Comparison of ENCODE assay signal across 9 mouse cellular contexts in the genomic region with DNA sequence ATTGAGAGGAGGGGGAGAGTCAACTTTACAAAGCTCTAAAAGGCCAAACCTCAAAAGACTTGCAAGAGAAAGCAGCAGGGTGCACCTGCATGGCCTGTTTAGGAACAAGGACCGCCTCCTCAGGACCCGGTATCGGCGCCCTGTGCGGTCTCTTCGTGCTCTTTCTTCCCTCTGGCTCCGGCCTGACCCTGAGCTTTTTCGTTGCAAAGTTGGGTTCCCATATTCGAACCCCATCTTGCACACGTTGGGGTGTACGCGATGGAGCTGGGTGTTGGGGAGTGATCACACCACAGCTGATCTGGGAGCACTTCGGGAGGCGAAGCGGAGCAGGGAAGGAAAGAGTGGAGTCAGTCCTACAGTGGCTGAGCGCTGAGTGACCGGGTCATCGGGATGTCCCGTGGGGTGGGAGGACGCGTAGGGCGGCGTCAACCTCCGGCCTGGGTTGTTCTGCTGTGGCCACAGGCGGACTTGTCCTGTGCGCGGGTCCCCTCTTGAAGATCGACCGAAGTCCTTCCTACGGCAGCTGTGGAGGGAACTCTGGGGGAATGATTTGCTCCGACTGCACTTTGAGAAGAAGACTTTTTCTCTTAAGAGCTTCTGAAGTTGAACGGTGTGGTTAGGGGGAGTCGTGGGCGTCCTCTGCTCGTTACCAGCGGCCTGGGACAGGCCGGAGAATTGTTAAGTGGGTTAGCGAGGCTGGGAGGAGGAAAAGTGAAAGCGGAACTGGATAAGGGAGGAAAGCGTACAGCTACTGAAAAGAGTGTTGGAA. TPM values are rescaled to one million over a fixed set of nuclear protein-coding genes. Genes with fewer than 3 reads are reported as not detected.
DNase-seq lines count a peak whose midpoint lies in the region; ATAC-seq and TF ChIP-seq lines count a peak whose summit lies in the region.
"Had no signal": no experiment of that assay in that cellular context is flagged by ENCODE, and none has a peak within 500 bp of the region (broad histone marks: within the 10 kb centered on the region; RNA-seq: fewer than 3 reads in every experiment).

No protein-coding gene starts in this region.

- H3K4me3 ChIP-seq in forebrain, embryonic 14.5 days (ENCODE audit: low read depth, low read length), result peak overlapping the region; percentile 36
- peak overlapping the region; percentile 58 for H3K4me3 ChIP-seq in limb, embryonic 10.5 days
- H3K4me3 ChIP-seq in small intestine, adult 2 months (ENCODE audit: low read depth, low read length), result peak overlapping the region; percentile 85

- peaks cover 25% of the 10 kb centered on the region for H3K4me1 ChIP-seq in forebrain, embryonic 14.5 days (ENCODE audit: control insufficient read depth, insufficient read depth, low read length)
- H3K4me1 ChIP-seq in limb, embryonic 10.5 days, result peaks cover 43% of the 10 kb centered on the region
- H3K4me1 ChIP-seq in small intestine, adult 2 months (ENCODE audit: control insufficient read depth, insufficient read depth, insufficient read length, low read length), result peaks cover 3% of the 10 kb centered on the region; the same call in 1 of the 2 replicates

- WGBS in forebrain, embryonic 14.5 days, result 1% methylated on average over 40 of the region's 40 CpGs
- WGBS in limb, embryonic 10.5 days, result under 1% methylated on average over 40 of the region's 40 CpGs
- WGBS in small intestine, adult 2 months, result under 1% methylated on average over 40 of the region's 40 CpGs

- H3K36me3 ChIP-seq in forebrain, embryonic 14.5 days (ENCODE audit: control insufficient read depth, insufficient read depth, low read length), result no peaks in the 10 kb centered on the region
- no peaks in the 10 kb centered on the region for H3K36me3 ChIP-seq in limb, embryonic 10.5 days
- no peaks in the 10 kb centered on the region for H3K36me3 ChIP-seq in small intestine, adult 2 months (ENCODE audit: control insufficient read depth, insufficient read depth, low read length)

- peak; percentile 54 for ATAC-seq in forebrain, embryonic 14.5 days
- ATAC-seq in megakaryocyte-erythroid progenitor cell, adult 5-6 weeks (replicated peaks; ENCODE audit: low FRiP score, low TSS enrichment, poor library complexity, severe bottlenecking), result peak; percentile 64

- no peak for TF ChIP-seq CTCF in small intestine, adult 2 months (IDR thresholded peaks at IDR 0.05; ENCODE audit: extremely low read depth, insufficient read length, insufficient replicate concordance, low read depth, low read length)

- peaks cover 12% of the 10 kb centered on the region; the same call in 1 of the 2 replicates for H3K27me3 ChIP-seq in forebrain, embryonic 14.5 days (replicated peaks; ENCODE audit: control insufficient read depth, insufficient read depth, low read length)
- H3K27me3 ChIP-seq in limb, embryonic 10.5 days (ENCODE audit: low read depth, poor library complexity, severe bottlenecking), result peaks cover 74% of the 10 kb centered on the region
- H3K27me3 ChIP-seq in small intestine, adult 2 months (ENCODE audit: control insufficient read depth, insufficient read depth, low read length), result no peaks in the 10 kb centered on the region

- H3K9me3 ChIP-seq in forebrain, embryonic 14.5 days (replicated peaks; ENCODE audit: control insufficient read depth, low read length), result no peaks in the 10 kb centered on the region
- no peaks in the 10 kb centered on the region for H3K9me3 ChIP-seq in limb, embryonic 10.5 days (replicated peaks)

- peak overlapping the region; percentile 84 for H3K4me2 ChIP-seq in forebrain, embryonic 14.5 days (ENCODE audit: low read length)

- DNase-seq in cerebellum, adult 18-20 months, result peak; percentile 31 to 45
- DNase-seq in cerebellum, adult 9-10 months, result no peak
- DNase-seq in adrenal gland, postnatal 25 days, result peak; percentile 83
- DNase-seq in forebrain, embryonic 14.5 days (ENCODE audit: low spot score), result peak; percentile 46
- peak; percentile 83 for DNase-seq in heart, postnatal 4 days
- DNase-seq in limb, embryonic 10.5 days (ENCODE audit: low spot score), result peak; percentile 74

- H3K9ac ChIP-seq in forebrain, embryonic 14.5 days (ENCODE audit: low read length), result peak overlapping the region; percentile 74

- peak; percentile 29 for TF ChIP-seq POLR2A in small intestine, adult 2 months (IDR thresholded peaks at IDR 0.05; ENCODE audit: low read depth, low read length)

- peak overlapping the region; percentile 79 for H3K27ac ChIP-seq in forebrain, embryonic 14.5 days (ENCODE audit: low read depth, low read length)
- peak overlapping the region; percentile 85 for H3K27ac ChIP-seq in limb, embryonic 10.5 days
- peak overlapping the region; percentile 97 for H3K27ac ChIP-seq in small intestine, adult 2 months (ENCODE audit: insufficient read depth, low read depth, low read length)

RNA-seq across cellular contexts. Expression of a gene that starts 20.9 kb away (rescaled TPM):
- total RNA-seq in adrenal gland, postnatal 25 days (2021), result 166 and 206 TPM in 2 replicates
- 71.5 and 85.9 TPM in 2 replicates for polyA plus RNA-seq in forebrain, embryonic 14.5 days (2014; fragmentation: Nextera tagmentation; extraction: Ambion mirVana)
- total RNA-seq in heart, postnatal 4 days (2021), result 100 to 1,000 TPM; 206 to 217 TPM
- 6.7 and 21.3 TPM in 2 replicates for polyA plus RNA-seq in limb, embryonic 10.5 days (2016; fragmentation: Nextera tagmentation; extraction: Ambion mirVana)
- 136 and 212 TPM in 2 replicates for total RNA-seq in megakaryocyte-erythroid progenitor cell, adult 5-6 weeks (2014; fragmentation: Nextera tagmentation)
- total RNA-seq in megakaryocyte-erythroid progenitor cell, adult 5-6 weeks (2017), result 16.7 and 33.0 TPM in 2 replicates
- 8.6 and 16.5 TPM in 2 replicates for polyA plus RNA-seq in small intestine, adult 2 months (2012; rRNA removed)

RNA-seq across cellular contexts. Expression of a gene that starts 26.2 kb away (rescaled TPM):
- total RNA-seq in adrenal gland, postnatal 25 days (2021), result 1.1 TPM in 1 of 2 replicates, not detected in the other
- polyA plus RNA-seq in forebrain, embryonic 14.5 days (2014; fragmentation: Nextera tagmentation; extraction: Ambion mirVana), result 48.7 and 62.9 TPM in 2 replicates
- not detected for total RNA-seq in heart, postnatal 4 days (2021)
- polyA plus RNA-seq in limb, embryonic 10.5 days (2016; fragmentation: Nextera tagmentation; extraction: Ambion mirVana), result 2.8 and 11.0 TPM in 2 replicates
- total RNA-seq in megakaryocyte-erythroid progenitor cell, adult 5-6 weeks (2014; fragmentation: Nextera tagmentation), result not detected in 2 replicates
- not detected in 2 replicates for total RNA-seq in megakaryocyte-erythroid progenitor cell, adult 5-6 weeks (2017)
- polyA plus RNA-seq in small intestine, adult 2 months (2012; rRNA removed), result not detected in 2 replicates
- polyA plus RNA-seq: C2C12 had no signal
